Mouse (Mus musculus): ENCODE results near the gene Vamp4. TPM values are rescaled to one million over a fixed set of nuclear protein-coding genes. Genes with fewer than 3 reads are reported as not detected.

Gene Vamp4
- 109 TPM for polyA plus RNA-seq (2017; shearing (Covaris generic))

DNA sequence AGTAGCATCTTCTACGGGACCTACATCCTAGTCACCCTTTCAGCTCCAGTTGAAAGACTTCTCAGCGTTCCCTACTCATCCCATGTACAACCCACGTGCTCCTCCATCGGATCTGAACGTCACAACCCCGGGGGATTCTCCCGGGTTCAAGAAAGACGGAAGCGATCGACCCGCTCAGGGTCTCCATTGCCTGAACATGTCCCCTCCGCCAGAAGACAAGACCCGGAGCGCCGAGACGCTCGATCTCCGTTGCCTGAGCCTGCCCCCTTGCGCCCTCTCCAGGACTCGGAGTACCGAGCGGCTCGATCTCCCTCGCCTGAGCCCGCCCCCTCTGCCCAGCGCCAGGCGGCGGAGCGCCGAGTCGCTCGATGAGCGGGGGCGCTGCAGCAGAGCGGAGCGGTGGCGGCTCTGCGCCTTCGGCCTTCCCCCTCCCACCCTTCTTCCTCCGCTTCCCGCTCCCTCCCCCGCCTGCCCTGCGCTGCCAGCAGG lies at the start of gene Vamp4:
Gene Vamp4 (plus strand): TSS at position 256 of the 489 bp plus-strand sequence.

GRCm38 (mm10) chr1:162548016-162548916 lies 22.0 kb upstream of the Vamp4 start, which contains the start of gene Mettl13:
TSS of gene Mettl13 (minus strand) at chr1:162548551.

DNA sequence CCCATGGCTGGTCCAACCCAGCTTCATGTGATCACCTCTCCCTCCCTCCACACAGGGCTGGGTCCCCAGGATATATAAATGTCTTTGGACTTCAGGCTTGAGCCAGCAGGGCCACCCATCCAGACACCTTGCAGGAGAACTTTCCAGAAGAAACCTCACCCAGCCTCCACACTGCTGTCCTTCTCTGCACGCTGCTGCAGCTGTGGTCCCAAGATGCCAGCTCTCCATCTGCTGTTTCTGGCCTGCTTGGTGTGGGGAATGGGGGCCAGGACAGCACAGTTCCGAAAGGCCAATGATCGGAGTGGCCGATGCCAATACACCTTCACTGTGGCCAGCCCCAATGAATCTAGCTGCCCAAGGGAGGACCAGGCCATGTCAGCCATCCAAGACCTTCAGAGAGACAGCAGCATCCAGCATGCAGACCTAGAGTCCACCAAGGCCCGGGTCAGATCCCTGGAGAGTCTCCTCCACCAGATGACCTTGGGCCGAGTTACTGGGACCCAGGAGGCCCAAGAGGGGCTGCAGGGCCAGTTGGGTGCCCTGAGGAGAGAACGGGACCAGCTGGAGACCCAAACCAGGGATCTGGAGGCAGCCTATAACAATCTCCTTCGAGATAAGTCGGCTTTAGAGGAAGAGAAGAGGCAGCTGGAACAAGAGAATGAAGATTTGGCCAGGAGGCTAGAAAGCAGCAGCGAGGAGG lies 68.9 kb downstream of the Vamp4 start, which contains the start of gene Myoc:
Gene Myoc (plus strand): TSS at position 105 of the 700 bp plus-strand sequence.

Other genes starting within 250 kb of the Vamp4 start
- not detected for gene Dnm3, start 92.5 kb upstream of the Vamp4 start, polyA plus RNA-seq (2017; shearing (Covaris generic))
- 26.1 TPM for gene Mettl13, start 22.0 kb upstream of the Vamp4 start, polyA plus RNA-seq (2017; shearing (Covaris generic))
- gene Myoc, start 68.6 kb downstream of the Vamp4 start, polyA plus RNA-seq (2017; shearing (Covaris generic)), result not detected
- gene Myocos, start 87.7 kb downstream of the Vamp4 start, polyA plus RNA-seq (2017; shearing (Covaris generic)), result not detected
- 317 TPM for gene Prrc2c, start 170.0 kb downstream of the Vamp4 start, polyA plus RNA-seq (2017; shearing (Covaris generic))
- not detected for gene Fmo4, start 243.5 kb downstream of the Vamp4 start, polyA plus RNA-seq (2017; shearing (Covaris generic))

All from naive thymus-derived CD4-positive, alpha-beta T cell, adult 5 months (primary cell).